Mouse (Mus musculus) heart, embryonic 14.5 days (tissue): ENCODE measurements around the gene Farsa. TPM values are rescaled to one million over a fixed set of nuclear protein-coding genes. Genes with fewer than 3 reads are reported as not detected.

ENCODE experiments used
- ATAC-seq: fragments of 200-750 bp; cut with Nextera tagmentation; 2 replicates; pipeline ENCODE4 v1.8.0; 2017; ENCODE audit warnings: low read depth, moderate TSS enrichment; ENCODE audit not compliant: insufficient number of reproducible peaks, insufficient read depth, low FRiP score
- H3K27ac ChIP-seq, 2 experiments: fragments of 200-500 bp in 1 of 2; fragments of 300-500 bp in 1 of 2; sonication (generic) in 1 of 2; replicated peaks in 1 of 2; 2 replicates each; pipeline ENCODE4 v1.5.1; 2012 to 2014; ENCODE audit warnings: low read depth in 2 of 2, low read length in 2 of 2, control low read depth in 1 of 2, mild to moderate bottlenecking in 1 of 2, mixed read lengths in 1 of 2; ENCODE audit not compliant: control insufficient read depth in 1 of 2, insufficient read depth in 1 of 2
- H3K27me3 ChIP-seq: fragments of 300-500 bp; sonication (generic); 2 replicates; pipeline ENCODE4 v1.6.1; 2014; ENCODE audit warnings: mild to moderate bottlenecking, low read length, control low read depth; ENCODE audit not compliant: control insufficient read depth, insufficient read depth
- H3K36me3 ChIP-seq: fragments of 300-500 bp; sonication (generic); 2 replicates; pipeline ENCODE4 v1.6.1; 2014; ENCODE audit warnings: mild to moderate bottlenecking, control low read depth, low read length, mixed read lengths; ENCODE audit not compliant: control insufficient read depth, insufficient read depth
- H3K4me1 ChIP-seq, 2 experiments: fragments of 200-500 bp in 1 of 2; fragments of 300-500 bp in 1 of 2; sonication (generic) in 1 of 2; 2 replicates each; pipeline ENCODE4 v1.6.1; 2012 to 2014; ENCODE audit warnings: low read length in 2 of 2, control low read depth in 1 of 2, mixed read lengths in 1 of 2; ENCODE audit not compliant: control insufficient read depth in 2 of 2, insufficient read depth in 2 of 2
- H3K4me2 ChIP-seq: fragments of 300-500 bp; sonication (generic); 2 replicates; pipeline ENCODE4 v1.6.1; 2014; ENCODE audit warnings: mild to moderate bottlenecking, low read length
- H3K4me3 ChIP-seq, 2 experiments: fragments of 200-500 bp in 1 of 2; fragments of 300-500 bp in 1 of 2; sonication (generic) in 1 of 2; 2 replicates each; pipeline ENCODE4 v1.5.1; 2012 to 2014; ENCODE audit warnings: low read length in 2 of 2, mild to moderate bottlenecking in 2 of 2, control low read depth in 1 of 2, low read depth in 1 of 2, moderate library complexity in 1 of 2; ENCODE audit not compliant: control insufficient read depth in 1 of 2, insufficient read depth in 1 of 2
- H3K9ac ChIP-seq: fragments of 300-500 bp; sonication (generic); 2 replicates; pipeline ENCODE4 v1.6.1; 2014; ENCODE audit warnings: mild to moderate bottlenecking, low read length
- H3K9me3 ChIP-seq: fragments of 300-500 bp; sonication (generic); 2 replicates; pipeline ENCODE4 v1.6.1; 2016; ENCODE audit warnings: low read length, control low read depth; ENCODE audit not compliant: control insufficient read depth
- WGBS: fragments of 180-500 bp; shearing (Covaris S2); extraction: QIAGEN DNeasy Blood & Tissue Kit; methylation state at CpG from one replicate; pipeline ENCODE4 v1.1.7; 2014; 5-methylcytosine and 5-hydroxymethylcytosine counted together
- polyA plus RNA-seq: library from polyadenylated mRNA; unstranded; fragments of >200 nt; fragmentation: Nextera tagmentation; extraction: Ambion mirVana; gene quantifications from 2 replicates; pipeline ENCODE4 v1.2.1, GENCODE M21; 2014

Gene Farsa
- 47.6 and 50.7 TPM in 2 replicates for polyA plus RNA-seq

DNA sequence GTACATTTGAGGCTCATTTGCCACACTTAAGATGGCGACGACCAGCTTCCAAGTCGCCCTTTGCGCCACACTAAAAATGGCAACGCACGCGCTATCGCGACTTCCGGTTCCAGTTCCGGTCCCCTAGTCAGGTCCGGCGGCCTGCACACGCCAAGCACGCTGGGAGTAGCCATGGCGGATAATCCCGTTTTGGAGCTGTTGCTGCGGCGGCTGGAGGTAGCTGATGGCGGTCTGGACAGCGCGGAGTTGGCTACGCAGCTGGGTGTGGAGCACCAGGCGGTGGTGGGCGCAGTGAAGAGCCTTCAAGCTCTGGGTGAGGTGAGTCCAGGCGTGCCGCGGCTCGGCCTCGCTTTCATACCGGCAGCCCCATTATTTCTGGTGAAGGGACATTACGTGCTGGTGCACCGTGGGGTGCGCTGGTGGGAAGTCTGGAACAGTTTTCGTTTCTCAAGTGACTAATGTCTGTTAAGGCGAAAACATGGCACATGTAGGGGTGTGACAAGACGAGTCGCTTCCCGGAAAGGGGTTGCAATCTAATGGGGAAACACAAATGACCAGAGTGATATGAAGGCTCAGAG is at the start of gene Farsa:
TSS of gene Farsa (plus strand) at position 126 of the 578 bp plus-strand sequence.
- Histone ChIP-seq H3K9me3 (no peaks in the 10 kb centered on the region), H3K4me3 (peak within 1 kb of the TSS; percentile 94 to 95), H3K9ac (peak within 1 kb of the TSS; percentile 96), H3K27ac (peak within 1 kb of the TSS; percentile 76 to 81), H3K4me2 (peak within 1 kb of the TSS; percentile 96), H3K36me3 (peaks cover 30% of the 10 kb centered on the region), H3K27me3 (no peaks in the 10 kb centered on the region), H3K4me1 (peaks cover 2 to 10% of the 10 kb centered on the region in 2 experiments; a peak in 3 of 4 replicates)
- under 1% methylated on average over 39 of the region's 39 CpGs for WGBS
- peak; percentile 80; the same call in 1 of the 2 replicates for ATAC-seq

DNA sequence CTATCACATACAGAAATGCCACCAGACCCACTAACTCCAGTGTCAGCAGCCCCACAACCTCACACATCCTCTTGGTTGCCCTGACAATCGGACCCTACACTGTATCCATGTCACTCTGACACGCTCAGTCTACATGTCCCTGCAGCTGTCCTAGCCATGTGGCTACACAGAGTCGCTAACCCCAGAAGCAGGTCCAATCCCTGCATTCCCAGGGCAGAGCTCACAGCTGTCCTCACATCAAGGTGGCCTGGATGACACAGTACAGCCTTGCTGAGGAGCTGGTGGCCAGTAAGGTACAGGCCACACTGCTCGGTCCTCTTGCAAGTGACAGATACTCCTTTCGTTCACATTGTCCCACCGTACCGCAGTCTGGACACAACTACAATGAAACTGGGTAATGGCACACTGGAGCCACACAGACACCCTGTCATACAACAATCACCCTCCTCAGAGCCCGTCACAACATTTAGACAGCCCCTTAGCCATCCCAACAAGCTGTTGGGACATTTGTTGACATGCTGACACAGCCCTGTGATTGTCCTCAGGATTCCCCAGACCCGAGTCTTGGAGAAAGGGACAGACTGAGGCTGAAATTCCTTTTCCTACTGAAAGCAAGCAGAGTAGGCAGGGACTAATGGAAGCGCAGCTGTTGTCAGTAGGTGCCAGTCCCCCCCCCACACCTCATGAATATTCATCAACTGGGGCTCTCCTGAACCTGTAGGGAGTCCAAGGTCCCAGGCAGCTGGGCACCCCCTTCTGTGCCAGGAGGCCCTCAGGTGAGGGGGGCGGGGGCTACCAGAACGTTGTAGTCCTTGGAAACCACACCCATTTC is 47.5 kb upstream of the Farsa start:
- Histone ChIP-seq H3K9ac (no peak overlapping the region), H3K36me3 (no peaks in the 10 kb centered on the region), H3K27me3 (peaks cover 13% of the 10 kb centered on the region), H3K4me3 (no peak overlapping the region), H3K27ac (no peak overlapping the region), H3K4me2 (no peak overlapping the region), H3K9me3 (peaks cover 5% of the 10 kb centered on the region; the same call in 1 of the 2 replicates), H3K4me1 (peaks cover 0 to 8% of the 10 kb centered on the region in 2 experiments; a peak in 3 of 4 replicates)
- ATAC-seq: no peak; the same call in 1 of the 2 replicates
- WGBS: 51% methylated on average over 12 of the region's 12 CpGs

DNA sequence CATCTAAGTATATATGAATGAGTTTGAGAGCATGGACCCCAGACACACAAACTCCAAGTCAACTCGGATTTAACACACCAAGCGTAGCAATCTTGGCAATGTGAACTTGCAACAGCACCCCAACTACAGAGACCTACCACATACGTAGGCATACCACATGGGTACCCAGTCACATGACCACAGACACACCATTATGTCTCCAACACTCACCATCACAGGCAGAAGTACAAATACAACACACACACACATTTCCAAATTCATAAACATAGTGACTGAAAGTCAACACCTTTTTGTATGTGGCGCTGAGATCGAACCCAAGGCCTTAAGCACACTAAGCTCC is 46.9 kb upstream of the Farsa start:
- peaks cover 5% of the 10 kb centered on the region; the same call in 1 of the 2 replicates for H3K9me3 ChIP-seq
- no peaks in the 10 kb centered on the region for H3K36me3 ChIP-seq
- no peak for ATAC-seq
- H3K27ac ChIP-seq: no peak overlapping the region
- H3K9ac ChIP-seq: no peak overlapping the region
- peaks cover 0 to 10% of the 10 kb centered on the region in 2 experiments; a peak in 3 of 4 replicates for H3K4me1 ChIP-seq
- no peak overlapping the region for H3K4me3 ChIP-seq
- H3K27me3 ChIP-seq: peaks cover 13% of the 10 kb centered on the region
- H3K4me2 ChIP-seq: no peak overlapping the region
- 75% methylated on average over 5 of the region's 5 CpGs for WGBS

DNA sequence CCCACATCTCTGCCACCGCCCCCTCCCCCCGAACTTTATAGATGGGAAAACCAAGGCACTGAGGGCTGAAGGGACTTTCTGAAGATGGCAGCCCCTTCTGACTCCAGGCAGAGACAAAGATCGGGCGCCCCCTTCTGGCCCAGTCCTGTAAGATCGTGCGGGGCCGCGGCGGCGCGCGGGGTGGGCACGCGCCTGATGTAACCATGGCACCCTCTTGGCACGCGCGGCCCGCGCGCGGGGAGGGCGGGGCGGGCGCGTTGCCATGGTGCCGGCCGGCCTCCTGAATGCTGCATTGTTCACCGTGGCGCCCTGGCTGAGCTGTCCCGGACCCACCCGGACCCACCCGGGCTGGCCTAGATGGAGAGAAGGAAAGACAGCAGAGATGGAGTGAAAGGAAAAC is 45.9 kb upstream of the Farsa start:
- H3K27me3 ChIP-seq: peaks cover 13% of the 10 kb centered on the region
- ATAC-seq: peak; percentile 73
- peak overlapping the region; percentile 71 for H3K4me2 ChIP-seq
- WGBS: under 1% methylated on average over 32 of the region's 32 CpGs
- H3K4me1 ChIP-seq: peaks cover 0 to 15% of the 10 kb centered on the region in 2 experiments; a peak in 3 of 4 replicates
- peaks cover 4% of the 10 kb centered on the region; the same call in 1 of the 2 replicates for H3K9me3 ChIP-seq
- peak overlapping the region; percentile 18 to 37 for H3K4me3 ChIP-seq
- H3K27ac ChIP-seq: no peak overlapping the region
- H3K36me3 ChIP-seq: no peaks in the 10 kb centered on the region
- peak overlapping the region; percentile 52; the same call in 1 of the 2 replicates for H3K9ac ChIP-seq

DNA sequence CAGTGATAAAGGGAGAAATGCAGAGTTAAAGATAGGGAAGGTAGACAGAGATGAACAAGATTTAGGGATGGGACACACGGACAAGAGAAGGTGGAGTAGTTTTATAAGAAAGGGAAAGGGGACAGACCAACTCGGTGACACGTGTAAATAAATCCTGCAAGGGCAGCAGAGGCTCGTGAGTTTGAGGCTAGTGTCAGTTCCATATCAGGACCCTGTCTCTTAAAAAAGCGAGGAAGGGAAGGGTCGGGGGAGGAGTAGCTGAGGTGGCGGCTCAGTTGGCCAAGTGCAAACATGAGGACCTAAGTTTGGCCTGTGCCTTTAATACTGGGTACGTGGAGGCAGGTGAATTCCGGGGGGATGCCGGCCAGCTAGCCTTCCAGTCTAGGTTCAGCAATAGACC is 45.5 kb upstream of the Farsa start:
- Histone ChIP-seq H3K9ac (peak overlapping the region; percentile 52; the same call in 1 of the 2 replicates), H3K9me3 (no peaks in the 10 kb centered on the region), H3K36me3 (no peaks in the 10 kb centered on the region), H3K27ac (no peak overlapping the region), H3K4me3 (peak overlapping the region; percentile 18 to 37), H3K27me3 (peaks cover 13% of the 10 kb centered on the region), H3K4me2 (peak overlapping the region; percentile 71), H3K4me1 (peaks cover 0 to 15% of the 10 kb centered on the region in 2 experiments; a peak in 3 of 4 replicates)
- ATAC-seq: no peak
- whole genome bisulfite sequencing: 25% methylated on average over 10 of the region's 10 CpGs

DNA sequence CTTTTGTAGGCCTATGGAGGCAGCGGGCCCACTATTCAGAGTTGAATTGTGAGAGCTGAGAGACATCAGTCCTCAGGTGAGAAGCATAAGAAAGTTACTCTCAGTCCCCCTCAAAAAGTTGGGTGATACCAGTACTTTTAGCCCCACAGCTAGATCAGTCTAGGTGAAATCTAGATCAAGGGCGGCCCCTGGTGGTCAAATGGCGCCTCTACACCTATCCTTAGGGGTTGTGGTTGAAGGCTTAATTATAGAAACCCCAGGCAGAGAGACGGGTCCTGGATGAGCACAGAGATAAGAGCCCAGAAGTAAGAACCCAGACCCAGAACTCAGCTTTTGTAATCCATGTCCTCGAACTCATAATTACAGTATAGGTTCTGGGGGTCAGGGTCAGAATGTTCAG is 43.7 kb upstream of the Farsa start:
- peaks cover 13% of the 10 kb centered on the region for H3K27me3 ChIP-seq

DNA sequence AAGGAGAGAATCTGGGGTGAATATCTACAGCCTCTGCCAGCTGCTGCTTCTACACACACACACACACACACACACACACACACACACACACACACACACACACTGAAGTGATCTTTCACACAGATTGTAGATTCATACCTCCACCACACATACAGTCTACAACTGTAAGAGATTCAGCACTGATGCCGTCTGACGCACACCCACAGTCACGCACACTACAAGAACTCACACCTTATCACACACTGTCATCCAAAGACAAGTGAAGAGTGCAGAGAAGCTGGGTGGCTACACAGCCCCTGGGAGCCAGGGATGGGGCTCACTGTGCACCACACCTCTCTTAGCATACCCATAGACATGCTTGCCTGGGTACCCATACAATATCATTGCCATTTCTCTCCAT is 43.0 kb upstream of the Farsa start:
- Histone ChIP-seq H3K4me3 (no peak overlapping the region), H3K36me3 (no peaks in the 10 kb centered on the region), H3K4me1 (peaks cover 0 to 15% of the 10 kb centered on the region in 2 experiments; a peak in 3 of 4 replicates), H3K27ac (no peak overlapping the region), H3K4me2 (no peak overlapping the region), H3K27me3 (peaks cover 13% of the 10 kb centered on the region), H3K9me3 (no peaks in the 10 kb centered on the region), H3K9ac (no peak overlapping the region)
- 46% methylated on average over 3 of the region's 3 CpGs for WGBS
- no peak for ATAC-seq

More for the DNA sequence above, 43.7 kb upstream of the Farsa start:
- Histone ChIP-seq H3K9ac (no peak overlapping the region), H3K4me1 (peaks cover 0 to 15% of the 10 kb centered on the region in 2 experiments; a peak in 3 of 4 replicates), H3K9me3 (no peaks in the 10 kb centered on the region), H3K4me2 (no peak overlapping the region), H3K4me3 (no peak overlapping the region), H3K27ac (no peak overlapping the region), H3K36me3 (no peaks in the 10 kb centered on the region)
- no peak for ATAC-seq
- WGBS: under 1% methylated on average over 5 of the region's 5 CpGs
